Mouse (Mus musculus) left cerebral cortex, postnatal 14 days (tissue): ENCODE results near the gene Npas3. TPM values are rescaled to one million over a fixed set of nuclear protein-coding genes. Genes with fewer than 3 reads are reported as not detected.

Experiments
- DNase-seq, 2 experiments: peaks; one replicate each; pipeline ENCODE4 v3.0.0; 2021 to 2022; ENCODE audit warnings: low spot score in 2 of 2, mixed read lengths in 1 of 2
- intact Hi-C: fragments of 180-260 bp; cut with DNase I; formaldehyde crosslinking; loops from one replicate; pipeline ENCODE4 v1.15.1; 2025
- total RNA-seq, 2 experiments: library from RNA; stranded (reverse); gene quantifications; 2 replicates each; pipeline ENCODE4 v1.2.3; 2021

Gene Npas3
- total RNA-seq, 2 experiments from 2014 or later: 17.1 to 30.1 TPM

DNA sequence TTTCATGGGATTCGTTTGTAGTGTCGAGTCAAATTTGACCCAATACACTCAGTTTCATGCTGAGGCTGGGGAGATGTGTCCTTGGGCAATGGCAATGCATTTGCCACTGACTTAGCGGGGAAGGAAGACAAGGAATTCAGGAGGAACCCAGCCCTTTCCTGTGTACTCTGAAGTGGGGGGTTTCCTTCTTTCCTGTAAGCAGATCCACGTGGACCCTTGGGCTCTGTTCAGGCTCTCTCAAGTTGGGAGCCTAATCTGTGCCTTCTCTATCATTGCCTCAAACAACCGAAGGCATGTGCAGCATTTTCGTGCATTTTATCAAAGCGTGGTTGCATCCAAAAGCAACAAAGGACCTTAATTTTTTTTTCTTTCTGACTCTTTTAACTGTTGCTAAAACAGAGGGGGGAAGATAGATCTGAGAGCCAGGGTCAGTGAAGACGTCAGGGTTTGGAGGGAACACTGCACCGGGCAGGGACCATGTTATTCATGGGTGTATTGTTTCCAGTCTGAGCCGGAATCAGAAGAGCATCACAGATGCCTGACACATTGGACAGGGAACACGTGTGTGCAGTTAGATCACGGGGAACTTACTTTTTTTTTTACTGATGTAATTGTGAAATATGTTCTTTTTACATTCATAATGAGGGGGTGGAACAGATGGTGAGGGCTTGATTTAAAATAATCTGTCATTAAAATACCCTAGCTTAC is 577.6 kb downstream of the Npas3 start:
- intact Hi-C loops: no loop called here

DNA sequence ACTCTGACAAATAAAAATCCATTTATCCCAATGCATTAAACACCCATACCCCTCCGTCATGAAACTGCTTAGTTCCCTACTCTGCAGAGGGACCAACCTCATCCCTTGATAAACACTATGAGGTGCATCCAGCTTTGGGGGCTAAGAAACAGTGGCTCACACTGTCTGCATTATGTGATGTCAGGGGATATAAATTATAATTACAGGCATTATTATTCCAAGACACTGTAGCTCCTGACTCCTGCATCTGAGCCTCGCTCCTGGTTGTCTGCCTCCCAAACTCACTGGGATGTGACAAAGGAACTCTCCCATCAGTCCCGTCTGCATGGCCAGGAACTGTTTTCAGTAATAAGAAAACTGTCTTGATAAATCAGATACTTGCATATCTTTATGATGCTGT is 578.3 kb downstream of the Npas3 start:
- DNase-seq: no peak
- intact Hi-C loops: no loop called here

More for the DNA sequence above, 577.6 kb downstream of the Npas3 start:
- DNase-seq: peak in 1 of 2 experiments; percentile 31

DNA sequence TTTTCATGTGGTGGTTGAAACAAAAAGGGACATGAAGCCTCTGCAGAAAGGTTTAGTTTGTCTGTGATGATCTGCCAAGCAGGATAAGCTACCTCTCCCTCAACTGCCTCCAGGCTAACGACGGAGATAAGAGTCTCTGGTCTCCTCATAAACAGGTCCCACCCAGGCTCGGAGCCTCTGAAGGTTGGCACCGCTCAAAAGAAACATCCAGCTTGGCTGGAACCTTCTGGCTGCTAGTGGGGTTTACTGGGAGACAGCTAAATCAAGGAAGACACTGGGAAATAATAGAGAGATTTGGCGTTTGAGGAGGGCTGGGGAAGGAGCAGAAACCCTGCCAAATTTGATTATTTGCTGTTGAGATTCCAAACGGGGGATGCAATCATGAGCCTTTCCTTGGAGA is 584.1 kb downstream of the Npas3 start:
- DNase-seq: no peak
- intact Hi-C loops: no loop called here

DNA sequence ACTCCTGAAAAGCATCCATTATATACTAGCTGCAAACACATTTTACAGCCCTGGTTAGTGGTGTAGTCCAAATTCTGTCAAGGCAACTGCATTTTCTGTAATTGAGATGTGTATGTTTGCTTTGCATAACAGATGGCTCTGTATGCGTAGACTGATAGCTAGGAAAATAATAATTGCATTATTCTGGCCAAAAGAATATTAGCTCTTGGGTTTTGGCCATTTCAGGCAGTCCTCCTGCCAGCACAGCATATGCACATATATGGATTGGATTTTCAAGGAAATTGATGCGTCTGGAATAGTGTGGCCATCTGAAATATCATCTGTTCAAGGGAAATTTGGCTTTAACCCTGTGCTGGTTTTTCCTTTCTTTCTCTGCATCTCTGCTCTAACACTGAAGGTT is 584.9 kb downstream of the Npas3 start:
- intact Hi-C loops: no loop called here
- DNase-seq: no peak

DNA sequence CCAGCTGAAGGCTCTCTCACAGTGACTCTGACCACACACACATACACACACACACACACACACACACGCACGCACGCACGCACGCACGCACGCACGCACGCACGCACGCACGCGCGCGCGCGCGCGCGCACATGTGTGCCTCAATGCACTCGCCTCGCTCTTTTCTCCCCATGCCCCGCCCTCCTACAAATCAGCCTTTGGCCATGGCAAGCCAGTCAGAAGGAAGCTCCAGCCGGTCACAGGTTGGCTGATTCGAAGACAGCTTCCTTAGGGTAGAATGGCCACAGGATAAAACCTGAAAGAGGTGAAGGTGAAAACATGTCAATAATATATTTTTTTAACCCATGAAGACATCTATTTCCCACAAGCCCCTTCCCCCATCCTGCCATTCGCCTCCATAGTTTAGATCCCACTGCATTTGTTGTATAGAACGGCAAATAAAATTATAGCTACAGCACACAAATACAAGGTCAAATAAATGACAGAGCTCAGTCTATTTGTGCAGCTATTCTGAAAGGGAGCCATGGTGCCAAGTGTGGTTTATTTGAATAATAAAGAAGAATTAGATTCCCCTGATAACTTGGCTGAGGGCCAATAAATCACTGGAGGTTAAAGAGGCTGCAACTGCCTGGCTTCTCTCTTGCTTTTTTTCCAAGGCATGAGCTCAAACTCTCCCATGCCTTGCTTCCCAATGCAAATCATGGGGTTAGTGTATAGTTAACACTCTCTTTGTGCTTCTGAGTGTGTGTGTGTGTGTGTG is 587.7 kb downstream of the Npas3 start:
- intact Hi-C loops: no loop called here
- no peak for DNase-seq

DNA sequence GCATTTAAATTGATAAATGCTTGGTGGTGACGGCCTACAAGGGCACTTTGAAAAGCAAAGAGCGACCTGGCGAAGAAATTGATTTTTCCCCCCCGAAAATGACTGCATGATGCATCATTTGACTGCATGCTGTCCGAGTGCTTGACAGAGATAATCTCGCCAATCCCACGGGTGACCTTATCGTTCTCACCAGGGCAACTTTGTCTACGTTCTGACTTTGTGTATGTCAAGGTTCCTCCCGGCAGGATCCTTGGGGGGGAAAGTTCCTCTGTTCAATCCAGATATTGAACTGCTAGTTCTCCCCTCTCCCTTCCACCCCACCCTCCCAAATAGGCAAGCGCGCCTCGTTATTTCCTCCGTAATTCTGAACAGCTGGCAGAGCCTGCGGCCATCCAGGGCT is 588.9 kb downstream of the Npas3 start:
- no peak for DNase-seq
- intact Hi-C loops: no loop called here

DNA sequence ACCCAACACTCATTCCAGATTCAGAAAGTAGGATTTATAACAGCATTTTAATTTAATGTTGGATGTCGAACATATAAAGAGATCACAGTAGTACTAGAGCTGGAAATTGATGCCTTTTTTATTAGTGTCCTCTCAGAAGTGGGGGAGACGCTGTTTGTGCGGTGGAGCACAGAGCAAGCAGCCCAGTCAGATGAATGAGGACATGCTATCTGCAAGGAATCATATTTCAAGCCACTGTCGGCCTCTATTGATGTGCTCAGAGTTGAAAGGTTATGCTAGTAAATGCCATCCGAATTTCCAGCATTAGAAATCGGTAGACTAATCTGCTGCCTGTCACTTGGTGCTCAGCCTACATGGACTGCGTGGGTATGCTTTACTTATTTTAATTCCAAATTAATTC is 590.1 kb downstream of the Npas3 start:
- intact Hi-C loops: no loop called here

DNA sequence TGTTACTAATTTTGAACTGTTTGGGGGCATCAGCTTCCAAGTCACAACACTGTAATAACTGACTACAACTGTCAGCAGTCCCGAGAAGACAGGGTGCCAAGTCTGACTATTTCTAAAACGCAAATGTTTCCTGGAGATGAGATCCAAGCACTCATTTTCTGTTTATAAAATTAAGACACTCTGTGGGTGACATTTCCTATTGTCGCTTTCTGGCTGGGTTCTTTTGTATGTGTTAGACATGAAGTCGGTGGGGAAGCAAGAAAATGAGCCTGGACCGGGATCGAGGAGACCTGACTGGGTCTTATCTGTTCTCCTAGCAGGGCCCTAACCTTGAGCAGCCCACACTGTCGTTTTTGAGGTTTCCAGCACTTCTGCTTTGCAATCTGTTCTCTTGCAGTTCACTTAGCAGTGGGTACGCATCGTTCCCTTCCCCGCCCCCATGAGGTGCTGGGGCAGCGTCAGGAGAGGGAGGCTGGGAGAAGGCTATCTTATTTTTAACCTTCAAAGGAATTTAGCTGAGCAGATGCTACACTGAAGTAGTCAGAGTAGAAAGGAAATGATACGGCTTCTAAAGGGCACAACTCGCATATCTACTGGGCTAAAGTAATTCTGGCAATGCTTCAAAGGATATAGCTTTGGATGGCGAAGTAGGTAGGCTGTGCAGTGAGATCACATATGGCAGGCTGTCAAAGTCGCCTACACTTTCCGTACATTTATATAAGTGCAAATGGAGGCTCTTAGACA is 593.6 kb downstream of the Npas3 start:
- intact Hi-C loops: loop anchor here (10.0 kb wide), 1 partner anchor 167 kb away; no protein-coding TSS in a partner anchor
- DNase-seq: peak; percentile 60 to 78

More for the DNA sequence above, 590.1 kb downstream of the Npas3 start:
- no peak for DNase-seq

DNA sequence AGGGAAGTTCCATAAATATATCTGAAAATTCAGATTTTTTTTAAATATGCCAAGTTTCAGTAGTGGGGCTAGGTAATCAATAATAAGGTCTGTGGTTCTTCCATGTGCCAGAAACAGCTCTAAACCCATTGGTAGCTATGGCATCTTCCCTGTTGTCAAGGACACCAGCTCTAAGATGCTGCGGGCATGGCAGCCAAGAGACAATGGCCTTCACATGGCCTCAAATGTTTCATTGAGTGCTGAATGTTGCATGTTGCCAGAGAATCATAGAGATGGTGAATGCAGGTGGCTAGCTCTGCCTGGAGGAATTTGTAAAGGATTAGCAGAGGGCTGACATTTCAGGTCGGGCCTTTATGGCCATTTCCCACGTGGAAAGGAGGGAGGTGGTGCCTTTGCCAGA is 595.1 kb downstream of the Npas3 start:
- intact Hi-C loops: loop anchor here (10.0 kb wide), 1 partner anchor 169 kb away; no protein-coding TSS in a partner anchor
- DNase-seq: no peak

DNA sequence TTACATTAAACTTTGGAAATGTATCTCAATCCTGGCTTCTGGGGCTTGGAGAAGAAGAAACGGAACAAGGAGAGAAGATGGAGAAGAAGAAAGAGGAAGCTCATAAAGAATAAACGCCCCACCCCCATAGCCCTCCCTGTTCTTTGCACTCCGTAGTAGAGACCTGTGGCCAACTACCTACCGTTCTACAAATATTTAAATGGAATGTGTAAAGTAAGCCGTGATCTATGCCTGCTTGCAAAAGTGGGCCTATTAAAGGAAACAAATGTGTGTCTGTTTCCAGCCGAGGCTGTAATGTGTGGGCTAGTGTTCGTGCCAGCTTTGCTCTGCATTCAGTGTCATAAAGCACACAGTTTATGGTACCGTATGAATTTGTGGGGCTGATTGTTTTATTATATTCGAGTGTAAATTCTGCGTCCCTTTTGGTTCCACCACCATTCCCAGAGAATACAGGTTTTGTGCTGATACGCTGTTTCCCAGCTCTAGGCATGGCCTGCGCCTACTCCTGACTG is 597.7 kb downstream of the Npas3 start:
- intact Hi-C loops: loop anchor here (10.0 kb wide), 1 partner anchor 171 kb away; no protein-coding TSS in a partner anchor
- no peak for DNase-seq

DNA sequence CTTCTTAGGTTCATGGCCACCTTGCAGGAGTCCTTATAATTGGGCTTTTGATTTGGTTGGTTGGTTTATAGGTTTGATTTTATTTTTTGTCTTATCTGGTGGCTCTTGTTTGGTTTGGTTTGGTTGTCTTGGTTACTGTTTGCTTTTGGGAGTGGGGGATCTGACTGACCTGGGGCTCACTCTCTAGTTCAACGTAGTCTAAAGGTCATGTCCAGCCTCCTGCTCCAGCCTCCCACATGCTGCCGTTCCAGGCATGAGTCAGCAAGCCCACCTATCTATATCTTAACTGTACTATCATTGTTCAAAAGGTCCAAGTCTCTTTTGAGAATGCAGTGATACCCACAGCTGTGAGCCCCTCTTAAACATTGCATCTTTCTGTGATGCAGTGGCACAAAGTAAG is 600.8 kb downstream of the Npas3 start:
- DNase-seq: no peak
- intact Hi-C loops: loop anchor here (10.0 kb wide), 1 partner anchor 174 kb away; no protein-coding TSS in a partner anchor

DNA sequence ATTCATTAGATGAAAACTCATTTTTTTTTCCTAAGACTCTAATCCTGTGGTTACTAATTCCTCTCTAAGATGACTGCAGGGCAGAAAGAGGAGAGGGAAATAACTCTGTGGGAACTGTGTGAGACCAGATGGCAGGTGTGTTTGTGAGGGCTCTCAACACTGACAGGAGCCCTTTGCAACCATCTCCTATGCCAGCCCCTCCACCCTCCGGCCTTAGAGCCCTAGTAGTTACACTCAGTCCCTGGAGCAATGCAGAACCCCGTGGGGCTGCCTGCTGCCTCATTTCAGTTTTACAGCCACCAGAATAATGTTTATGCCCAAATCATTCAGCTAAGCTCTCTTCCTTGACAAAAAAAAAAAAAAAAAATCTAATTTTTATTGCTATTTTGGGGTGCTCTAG is 604.0 kb downstream of the Npas3 start:
- no peak for DNase-seq
- intact Hi-C loops: no loop called here

DNA sequence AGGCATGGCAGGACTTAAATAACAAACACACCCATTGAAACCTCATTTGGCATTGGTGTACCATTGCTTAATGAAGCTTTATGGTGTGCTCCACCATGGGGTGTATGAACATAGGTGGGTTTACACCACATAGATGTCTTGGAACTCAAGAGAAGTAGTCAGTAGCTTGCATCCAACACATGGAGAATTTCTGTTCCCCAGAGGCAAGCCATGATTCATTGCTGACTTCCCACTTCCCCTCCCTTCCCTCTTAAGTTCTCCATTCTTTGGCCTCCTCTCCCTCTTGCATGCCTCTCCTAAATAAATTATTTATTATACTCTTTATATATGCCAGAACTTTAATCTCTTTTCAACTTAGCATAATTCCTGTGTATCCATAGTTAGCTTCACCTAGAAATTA is 611.7 kb downstream of the Npas3 start:
- intact Hi-C loops: no loop called here
- DNase-seq: no peak

DNA sequence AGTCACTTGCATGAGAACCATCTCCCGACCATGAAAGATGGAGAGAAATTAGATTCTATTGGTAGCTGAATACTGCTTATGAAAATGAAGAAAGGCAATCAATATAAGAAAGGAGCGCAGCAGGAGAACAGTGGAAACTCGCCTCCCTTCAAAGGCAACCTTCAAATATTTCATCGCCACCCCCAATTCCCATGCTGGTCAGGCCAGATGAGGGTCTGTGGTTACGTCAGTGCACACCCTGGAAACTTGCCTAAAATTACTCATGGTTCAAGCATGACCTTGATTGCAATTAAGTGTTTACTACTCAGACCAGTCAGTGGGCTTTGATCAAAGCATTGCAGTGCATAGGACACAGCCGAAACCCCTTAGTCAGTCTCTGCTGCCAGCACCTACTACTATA is 613.8 kb downstream of the Npas3 start:
- intact Hi-C loops: no loop called here
- DNase-seq: no peak

DNA sequence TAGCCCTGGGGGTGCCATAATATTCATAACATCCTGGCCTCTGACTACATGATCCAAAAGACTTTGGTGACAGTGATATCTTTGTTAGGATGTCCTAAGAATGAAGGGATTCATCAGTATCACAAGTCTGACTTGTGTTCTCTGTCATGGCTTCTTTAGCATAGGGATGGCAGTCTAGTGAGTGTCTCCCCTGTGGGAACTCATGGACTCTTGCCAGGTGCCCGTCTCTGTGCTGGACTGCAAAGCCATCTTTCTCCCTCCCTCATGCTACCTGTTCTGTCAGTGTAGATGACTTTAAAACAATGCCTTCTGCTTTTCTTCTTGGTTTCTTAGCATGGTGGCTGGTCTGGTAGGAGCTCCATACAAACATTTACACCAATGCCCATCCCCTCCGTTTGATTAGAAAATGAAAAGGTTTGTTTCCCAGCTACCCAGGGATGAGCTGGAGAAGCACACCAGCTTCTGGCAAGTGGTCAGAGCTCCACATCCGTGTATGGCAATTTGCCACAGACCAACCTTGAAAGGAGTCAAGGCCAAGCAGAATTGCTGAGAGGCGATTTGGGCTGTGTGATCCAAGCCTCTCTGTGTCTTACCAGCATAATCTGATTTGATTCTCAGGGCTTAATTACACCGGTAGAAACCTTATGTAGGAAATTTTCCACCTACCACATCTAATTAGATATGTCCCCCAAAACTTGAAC is 616.1 kb downstream of the Npas3 start:
- intact Hi-C loops: no loop called here

DNA sequence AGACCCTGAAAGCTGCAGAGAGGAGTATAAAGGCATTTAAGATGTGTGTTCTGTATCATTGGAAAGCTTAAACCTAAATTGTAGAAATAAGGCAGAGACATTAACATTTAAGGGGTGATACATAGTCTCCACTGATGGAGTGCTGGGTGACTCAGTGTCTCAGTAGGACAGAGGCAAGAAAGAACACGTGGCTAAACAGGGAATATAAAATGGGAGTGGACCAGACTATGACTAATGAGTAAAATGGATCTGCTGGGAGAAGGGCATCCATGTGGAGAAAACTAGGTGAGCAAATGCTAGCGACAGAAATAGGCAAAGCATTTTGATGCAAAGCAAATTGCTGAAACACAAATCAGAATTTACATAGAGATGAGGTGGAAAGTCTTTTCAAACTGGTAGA is 617.2 kb downstream of the Npas3 start:
- DNase-seq: no peak
- intact Hi-C loops: no loop called here

More for the DNA sequence above, 616.1 kb downstream of the Npas3 start:
- no peak for DNase-seq

DNA sequence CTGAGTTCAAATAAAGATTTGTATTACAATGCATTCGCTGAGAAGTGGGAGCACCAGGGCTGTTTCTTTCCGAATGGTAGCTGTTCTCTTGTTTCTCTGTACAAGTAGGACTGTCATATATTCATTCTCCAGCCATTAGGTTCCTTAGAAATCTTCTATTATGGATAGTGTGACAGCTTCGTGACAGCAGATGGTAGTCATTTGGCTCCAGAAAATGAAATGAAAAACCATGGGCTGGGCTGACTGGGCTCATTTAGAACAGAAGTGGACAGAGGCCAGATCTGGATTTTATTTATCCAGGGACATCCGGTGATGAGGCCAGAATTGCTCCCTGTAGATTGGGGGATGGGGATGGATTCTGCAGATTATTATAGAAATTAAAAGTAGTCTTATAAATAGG is 621.5 kb downstream of the Npas3 start:
- intact Hi-C loops: no loop called here
- DNase-seq: no peak

DNA sequence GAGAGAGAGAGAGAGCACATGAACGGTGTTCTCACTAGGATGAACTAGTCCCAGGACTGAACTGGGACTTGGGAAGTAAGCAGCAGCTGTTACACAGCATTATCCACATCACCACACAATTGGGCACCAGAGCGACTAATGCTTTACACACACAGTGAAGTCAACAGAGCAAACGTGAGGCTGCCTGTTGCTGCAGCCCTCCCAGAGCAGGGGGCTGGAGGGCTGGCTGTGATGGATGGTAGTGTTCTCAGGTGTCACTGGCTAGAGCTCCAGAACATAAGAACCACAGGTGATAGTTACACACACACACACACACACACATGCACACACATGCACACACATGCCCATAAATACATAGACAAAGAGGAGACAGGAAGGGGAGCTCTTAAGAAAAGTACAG is 626.7 kb downstream of the Npas3 start:
- intact Hi-C loops: no loop called here

DNA sequence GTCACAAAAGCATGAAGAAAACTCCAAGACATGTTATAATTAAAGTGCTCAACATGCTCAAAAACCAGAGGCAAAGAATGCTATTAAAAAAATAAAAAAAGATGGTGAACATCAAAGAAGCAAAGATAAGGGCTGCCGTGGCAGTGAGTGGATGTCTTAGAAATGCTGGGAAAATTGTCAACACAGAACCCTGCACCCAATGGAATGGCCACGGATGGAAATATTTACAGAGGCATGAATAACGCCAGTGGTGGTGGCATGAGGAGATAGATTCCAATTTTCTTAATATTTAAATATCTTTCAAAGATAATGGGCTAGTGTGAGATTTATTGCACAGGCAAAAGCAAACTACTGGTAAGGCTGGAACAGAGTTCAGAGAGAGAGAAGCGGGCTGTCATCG is 628.2 kb downstream of the Npas3 start:
- intact Hi-C loops: no loop called here
- DNase-seq: no peak

More for the DNA sequence above, 626.7 kb downstream of the Npas3 start:
- no peak for DNase-seq
